Mouse (Mus musculus) left cerebral cortex, postnatal 36 days (tissue): ENCODE data around the gene Clta. TPM values are rescaled to one million over a fixed set of nuclear protein-coding genes. Genes with fewer than 3 reads are reported as not detected.
A peak's percentile ranks its signal among the peaks of the same experiment; 100 is the strongest.

Experiments used
- DNase-seq, 2 experiments: peaks; one replicate each; pipeline ENCODE4 v3.0.0; 2021 to 2022; ENCODE audit warnings: low spot score in 2 of 2, mixed read lengths in 1 of 2
- intact Hi-C: fragments of 180-260 bp; cut with DNase I; formaldehyde crosslinking; loops from one replicate; pipeline ENCODE4 v1.15.1; 2025
- total RNA-seq, 2 experiments: library from RNA; stranded (reverse); gene quantifications; 2 replicates each; pipeline ENCODE4 v1.2.3; 2021

The Clta gene
- total RNA-seq, 2 experiments from 2014 or later, result 266 to 296 TPM

- intact Hi-C loops, result no loop called here
- no peak for DNase-seq
These were observed 58.6 kb downstream of the Clta start for GRCm38 (mm10) chr4:44062816-44063215.

- peak; percentile 85 to 90 for DNase-seq
- intact Hi-C loops, result loop anchor here (2.0 kb wide), 2 partner anchors 51 to 227 kb away; no protein-coding TSS in a partner anchor
These were observed 61.2 kb downstream of the Clta start for GRCm38 (mm10) chr4:44065355-44066025.

GRCm38 (mm10) chr4:44066891-44067290 lies 62.6 kb downstream of the Clta start:
- intact Hi-C loops, result loop anchor here (2.0 kb wide), 1 partner anchor 50 kb away; no protein-coding TSS in a partner anchor
- DNase-seq, result no peak

GRCm38 (mm10) chr4:44068736-44069135 lies 64.5 kb downstream of the Clta start:
- DNase-seq, result no peak
- intact Hi-C loops, result no loop called here

- intact Hi-C loops, result no loop called here
- DNase-seq, result no peak
These were observed 65.2 kb downstream of the Clta start for GRCm38 (mm10) chr4:44069411-44069810.

- DNase-seq, result no peak
- intact Hi-C loops, result no loop called here
These were observed 66.4 kb downstream of the Clta start for GRCm38 (mm10) chr4:44070641-44071040.

GRCm38 (mm10) chr4:44071741-44072145 lies 67.5 kb downstream of the Clta start:
- DNase-seq, result no peak
- intact Hi-C loops, result no loop called here

- intact Hi-C loops, result no loop called here
These were observed 68.1 kb downstream of the Clta start for GRCm38 (mm10) chr4:44072146-44072872.

GRCm38 (mm10) chr4:44072873-44073441 lies 68.7 kb downstream of the Clta start:
- DNase-seq, result no peak
- intact Hi-C loops, result no loop called here

More at GRCm38 (mm10) chr4:44072146-44072872, 68.1 kb downstream of the Clta start:
- peak; percentile 89 to 92 for DNase-seq

GRCm38 (mm10) chr4:44073799-44074198 lies 69.5 kb downstream of the Clta start:
- intact Hi-C loops, result no loop called here
- no peak for DNase-seq

GRCm38 (mm10) chr4:44074422-44074821 lies 70.2 kb downstream of the Clta start:
- no peak for DNase-seq
- intact Hi-C loops, result no loop called here

GRCm38 (mm10) chr4:44078358-44078933 lies 74.2 kb downstream of the Clta start:
- intact Hi-C loops, result no loop called here
- DNase-seq, result no peak

Other genes starting within 250 kb of the Clta start
- gene Olfr159, start 233.4 kb upstream of the Clta start, total RNA-seq, result not detected
- not detected for gene Olfr156, start 180.6 kb upstream of the Clta start, total RNA-seq
- gene Olfr157, start 164.3 kb upstream of the Clta start, total RNA-seq, result not detected
- not detected for gene Olfr155, start 152.9 kb upstream of the Clta start, total RNA-seq
- 1 to 10 TPM; 5.7 to 7.3 TPM for gene Reck, start 128.9 kb upstream of the Clta start, total RNA-seq
- gene Glipr2, start 47.1 kb upstream of the Clta start, total RNA-seq, result 1 to 10 TPM; 2.5 to 3.2 TPM
- not detected for gene Ccin, start 21.0 kb upstream of the Clta start, total RNA-seq
- gene Gne, start 79.7 kb downstream of the Clta start, total RNA-seq, result 10 to 100 TPM; 45.5 to 56.8 TPM
- gene Rnf38, start 229.3 kb downstream of the Clta start, total RNA-seq, result 10 to 100 TPM; 62.2 to 64.8 TPM